Mouse (Mus musculus): Measurements from ENCODE around the gene Foxf1. TPM values are rescaled to one million over a fixed set of nuclear protein-coding genes. Genes with fewer than 3 reads are reported as not detected.

Gene Foxf1
- polyA plus RNA-seq, 1 experiment from 2014 or later: 2.7 TPM

GRCm38 (mm10) chr8:121089631-121090380, 5.6 kb downstream of the Foxf1 start:
- TF ChIP-seq CTCF (IDR thresholded peaks at IDR 0.05; ENCODE audit: low read depth) (no peak), EP300 (IDR thresholded peaks at IDR 0.05; ENCODE audit: low read depth) (no peak)
- Histone ChIP-seq H3K36me3 (replicated peaks; ENCODE audit: insufficient read depth, low read length) (no peaks in the 10 kb centered on the region), H3K27me3 (ENCODE audit: insufficient read depth, low read length) (peaks cover 91% of the 10 kb centered on the region), H3K9me3 (ENCODE audit: low read length) (no peaks in the 10 kb centered on the region), H3K9ac (replicated peaks) (no peak overlapping the region), H3K4me3 (ENCODE audit: low read depth, low read length) (no peak overlapping the region), H3K4me1 (ENCODE audit: insufficient read depth) (no peaks in the 10 kb centered on the region), H3K27ac (ENCODE audit: low read depth) (peak overlapping the region; percentile 11; the same call in 1 of the 2 replicates), H3K4me2 (ENCODE audit: low read depth, low read length) (peak overlapping the region; percentile 16; the same call in 1 of the 2 replicates)
- WGBS (ENCODE audit: insufficient replicate concordance): 10% methylated on average over 32 of the region's 32 CpGs
- peak; percentile 17; the same call in 1 of the 2 replicates for ATAC-seq
- DNase-seq: no peak

- no peak overlapping the region for H3K9ac ChIP-seq (replicated peaks)
- ATAC-seq (no peak), DNase-seq (no peak)
- H3K9me3 ChIP-seq (ENCODE audit: low read length): no peaks in the 10 kb centered on the region
- no peak overlapping the region for H3K27ac ChIP-seq (ENCODE audit: low read depth)
- peaks cover 81% of the 10 kb centered on the region for H3K27me3 ChIP-seq (ENCODE audit: insufficient read depth, low read length)
- H3K4me1 ChIP-seq (ENCODE audit: insufficient read depth): no peaks in the 10 kb centered on the region
- H3K36me3 ChIP-seq (replicated peaks; ENCODE audit: insufficient read depth, low read length): no peaks in the 10 kb centered on the region
- 7% methylated on average over 1 of the region's 1 CpGs for WGBS (ENCODE audit: insufficient replicate concordance)
- no peak overlapping the region for H3K4me3 ChIP-seq (ENCODE audit: low read depth, low read length)
- H3K4me2 ChIP-seq (ENCODE audit: low read depth, low read length): no peak overlapping the region
- TF ChIP-seq CTCF (IDR thresholded peaks at IDR 0.05; ENCODE audit: low read depth) (peak; percentile 26; the same call in 1 of the 2 replicates), EP300 (IDR thresholded peaks at IDR 0.05; ENCODE audit: low read depth) (no peak)
Observed at GRCm38 (mm10) chr8:121090716-121091115, 6.5 kb downstream of the Foxf1 start.

- no peaks in the 10 kb centered on the region for H3K4me1 ChIP-seq (ENCODE audit: insufficient read depth)
- H3K9me3 ChIP-seq (ENCODE audit: low read length): no peaks in the 10 kb centered on the region
- peaks cover 67% of the 10 kb centered on the region for H3K27me3 ChIP-seq (ENCODE audit: insufficient read depth, low read length)
- WGBS (ENCODE audit: insufficient replicate concordance): 26% methylated on average over 6 of the region's 6 CpGs
- ATAC-seq: peak; percentile 21; the same call in 1 of the 2 replicates
- H3K9ac ChIP-seq (replicated peaks): no peak overlapping the region
- H3K4me2 ChIP-seq (ENCODE audit: low read depth, low read length): no peak overlapping the region
- no peak overlapping the region for H3K27ac ChIP-seq (ENCODE audit: low read depth)
- no peak for TF ChIP-seq EP300 (IDR thresholded peaks at IDR 0.05; ENCODE audit: low read depth)
- no peak for DNase-seq
- no peaks in the 10 kb centered on the region for H3K36me3 ChIP-seq (replicated peaks; ENCODE audit: insufficient read depth, low read length)
- H3K4me3 ChIP-seq (ENCODE audit: low read depth, low read length): no peak overlapping the region
Observed at GRCm38 (mm10) chr8:121092141-121092540, 8.0 kb downstream of the Foxf1 start.

- WGBS (ENCODE audit: insufficient replicate concordance): under 1% methylated on average over 16 of the region's 16 CpGs
- H3K9me3 ChIP-seq (ENCODE audit: low read length): no peaks in the 10 kb centered on the region
- no peak overlapping the region for H3K27ac ChIP-seq (ENCODE audit: low read depth)
- H3K4me2 ChIP-seq (ENCODE audit: low read depth, low read length): no peak overlapping the region
- H3K27me3 ChIP-seq (ENCODE audit: insufficient read depth, low read length): peaks cover 62% of the 10 kb centered on the region
- no peak overlapping the region for H3K9ac ChIP-seq (replicated peaks)
- H3K4me3 ChIP-seq (ENCODE audit: low read depth, low read length): no peak overlapping the region
- 0 out of 2 replicates have a peak, but pooled peaks cover 3% of the 10 kb centered on the region for H3K36me3 ChIP-seq (replicated peaks; ENCODE audit: insufficient read depth, low read length)
- ATAC-seq (peak; percentile 62), DNase-seq (peak; percentile 87)
- TF ChIP-seq EP300 (IDR thresholded peaks at IDR 0.05; ENCODE audit: low read depth) (no peak), CTCF (IDR thresholded peaks at IDR 0.05; ENCODE audit: low read depth) (peak; percentile 91)
- H3K4me1 ChIP-seq (ENCODE audit: insufficient read depth): no peaks in the 10 kb centered on the region
Observed at GRCm38 (mm10) chr8:121092627-121093026, 8.4 kb downstream of the Foxf1 start.

GRCm38 (mm10) chr8:121093496-121093895, 9.3 kb downstream of the Foxf1 start:
- WGBS (ENCODE audit: insufficient replicate concordance): 54% methylated on average over 6 of the region's 6 CpGs
- H3K27me3 ChIP-seq (ENCODE audit: insufficient read depth, low read length): peaks cover 54% of the 10 kb centered on the region
- DNase-seq (no peak), ATAC-seq (no peak)
- no peak overlapping the region for H3K9ac ChIP-seq (replicated peaks)
- no peak overlapping the region for H3K4me3 ChIP-seq (ENCODE audit: low read depth, low read length)
- no peak overlapping the region for H3K27ac ChIP-seq (ENCODE audit: low read depth)
- 0 out of 2 replicates have a peak, but pooled peaks cover 6% of the 10 kb centered on the region for H3K36me3 ChIP-seq (replicated peaks; ENCODE audit: insufficient read depth, low read length)
- H3K4me2 ChIP-seq (ENCODE audit: low read depth, low read length): no peak overlapping the region
- H3K4me1 ChIP-seq (ENCODE audit: insufficient read depth): no peaks in the 10 kb centered on the region
- no peaks in the 10 kb centered on the region for H3K9me3 ChIP-seq (ENCODE audit: low read length)
- TF ChIP-seq CTCF (IDR thresholded peaks at IDR 0.05; ENCODE audit: low read depth): no peak
- TF ChIP-seq EP300 (IDR thresholded peaks at IDR 0.05; ENCODE audit: low read depth): no peak

GRCm38 (mm10) chr8:121104049-121104818, 20.0 kb downstream of the Foxf1 start:
- Histone ChIP-seq H3K27ac (ENCODE audit: low read depth) (no peak overlapping the region), H3K27me3 (ENCODE audit: insufficient read depth, low read length) (no peaks in the 10 kb centered on the region), H3K36me3 (replicated peaks; ENCODE audit: insufficient read depth, low read length) (peaks cover 30% of the 10 kb centered on the region), H3K4me3 (ENCODE audit: low read depth, low read length) (no peak overlapping the region), H3K4me1 (ENCODE audit: insufficient read depth) (peaks cover 9% of the 10 kb centered on the region; the same call in 1 of the 2 replicates), H3K9me3 (ENCODE audit: low read length) (no peaks in the 10 kb centered on the region), H3K4me2 (ENCODE audit: low read depth, low read length) (no peak overlapping the region), H3K9ac (replicated peaks) (no peak overlapping the region)
- DNase-seq (peak; percentile 84), ATAC-seq (peak; percentile 20; the same call in 1 of the 2 replicates)
- 53% methylated on average over 17 of the region's 17 CpGs for WGBS (ENCODE audit: insufficient replicate concordance)
- TF ChIP-seq CTCF (IDR thresholded peaks at IDR 0.05; ENCODE audit: low read depth) (peak; percentile 98), EP300 (IDR thresholded peaks at IDR 0.05; ENCODE audit: low read depth) (no peak)

Data from liver, postnatal 0 days (tissue).